Mouse (Mus musculus): ENCODE measurements around the gene Gpc5. TPM values are rescaled to one million over a fixed set of nuclear protein-coding genes. Genes with fewer than 3 reads are reported as not detected.
"Not testable (repeated sequence)": the region's sequence is repeated elsewhere in the genome, so short reads cannot be mapped to it uniquely, and the experiment has no call there.

The Gpc5 gene
- total and polyA plus RNA-seq, 2 experiments = not detected

DNA sequence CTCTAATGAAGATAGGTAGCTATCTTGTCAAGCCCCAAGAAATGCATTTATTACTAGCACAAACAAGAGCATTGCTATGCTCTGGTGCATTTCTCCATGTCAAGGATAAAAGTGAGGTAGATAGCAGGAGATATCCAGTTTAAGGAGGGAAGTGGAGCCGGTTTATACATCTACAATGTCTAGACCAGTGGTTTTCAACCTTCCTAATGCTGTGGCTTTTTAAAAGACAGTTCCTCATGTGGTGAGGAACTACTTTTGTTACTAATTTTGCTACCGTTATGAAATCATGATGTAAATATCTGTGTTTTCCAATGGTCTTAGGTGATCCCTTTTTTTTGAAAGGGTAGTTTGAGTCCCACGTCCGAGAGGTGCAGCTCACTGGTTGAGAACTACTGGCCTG, 37.8 kb upstream of the Gpc5 start:
- H3K9ac ChIP-seq (ENCODE audit: low read depth, low read length) = no peak overlapping the region
- H3K27ac ChIP-seq (replicated peaks; ENCODE audit: insufficient read depth, low read depth, low read length) = no peak overlapping the region
- H3K4me1 ChIP-seq (ENCODE audit: control insufficient read depth, insufficient read depth, low read length) = peaks cover 4% of the 10 kb centered on the region; the same call in 1 of the 2 replicates
- H3K27me3 ChIP-seq (ENCODE audit: control insufficient read depth, insufficient read depth, low read length) = no peaks in the 10 kb centered on the region
- no peaks in the 10 kb centered on the region for H3K36me3 ChIP-seq (ENCODE audit: control insufficient read depth, insufficient read depth, low read length)
- no peak for TF ChIP-seq POLR2A (IDR thresholded peaks at IDR 0.05; ENCODE audit: extremely low read depth, insufficient read depth, low read length)
- no peak for TF ChIP-seq CTCF (IDR thresholded peaks at IDR 0.05; ENCODE audit: low read depth, low read length)
- H3K79me2 ChIP-seq (ENCODE audit: control insufficient read depth, insufficient read depth, low read length) = no peaks in the 10 kb centered on the region
- DNase-seq (ENCODE audit: extremely low read depth, low read depth, low spot score) = no peak
- no peak overlapping the region for H3K4me3 ChIP-seq (ENCODE audit: insufficient read depth, low read depth, low read length)
- WGBS = 89% methylated on average over 4 of the region's 4 CpGs

DNA sequence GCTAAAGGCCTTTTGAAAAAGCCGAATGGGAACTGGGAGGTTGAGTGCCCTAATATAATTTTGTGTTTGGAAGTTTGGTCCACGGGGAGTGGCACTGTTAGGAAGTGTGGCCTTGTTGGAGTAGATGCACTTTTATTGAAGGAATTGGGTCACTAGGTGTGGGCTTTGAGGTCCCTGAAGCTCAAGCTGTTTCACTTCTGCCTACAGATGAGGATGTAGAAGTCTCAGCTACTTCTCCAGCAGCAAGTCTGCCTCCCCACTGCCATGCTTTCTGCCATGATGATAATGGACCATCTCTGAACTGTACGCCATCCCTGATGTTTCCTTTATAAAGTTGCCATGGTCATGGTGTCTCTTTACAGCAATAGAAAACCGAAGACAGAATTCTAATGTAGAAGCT, 34.5 kb upstream of the Gpc5 start:
- 91% methylated on average over 4 of the region's 4 CpGs for WGBS
- Histone ChIP-seq H3K4me1 (ENCODE audit: control insufficient read depth, insufficient read depth, low read length) (no peaks in the 10 kb centered on the region), H3K27ac (replicated peaks; ENCODE audit: insufficient read depth, low read depth, low read length) (no peak overlapping the region)

DNA sequence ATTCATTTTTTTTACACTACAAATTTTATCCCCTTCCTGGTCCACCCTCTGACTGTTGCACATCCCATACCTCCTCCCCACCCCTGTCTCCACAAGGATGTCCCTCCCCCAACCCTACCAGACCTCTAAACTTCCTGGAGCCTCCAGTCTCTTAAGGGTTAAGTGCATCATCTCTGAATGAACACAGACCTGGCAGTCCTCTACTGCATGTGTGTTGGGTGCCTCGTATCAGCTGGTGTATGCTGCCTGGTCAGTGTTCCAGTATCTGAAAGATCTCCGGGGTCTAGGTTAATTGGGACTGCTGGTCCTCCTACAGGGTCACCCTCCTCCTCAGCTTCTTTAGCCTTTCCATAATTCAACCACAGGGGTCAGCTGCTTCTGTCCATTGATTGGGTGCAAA, 25.9 kb upstream of the Gpc5 start:
- whole genome bisulfite sequencing = 74% methylated on average over 2 of the region's 2 CpGs
- H3K4me1 ChIP-seq (ENCODE audit: control insufficient read depth, insufficient read depth, low read length); H3K4me3 ChIP-seq (ENCODE audit: insufficient read depth, low read depth, low read length); H3K27me3 ChIP-seq (ENCODE audit: control insufficient read depth, insufficient read depth, low read length); H3K9ac ChIP-seq (ENCODE audit: low read depth, low read length); H3K79me2 ChIP-seq (ENCODE audit: control insufficient read depth, insufficient read depth, low read length); H3K36me3 ChIP-seq (ENCODE audit: control insufficient read depth, insufficient read depth, low read length); H3K27ac ChIP-seq (replicated peaks; ENCODE audit: insufficient read depth, low read depth, low read length); DNase-seq (ENCODE audit: extremely low read depth, low read depth, low spot score): not testable (repeated sequence)

More for the DNA sequence above, 34.5 kb upstream of the Gpc5 start:
- H3K9ac ChIP-seq (ENCODE audit: low read depth, low read length) = no peak overlapping the region
- TF ChIP-seq CTCF (IDR thresholded peaks at IDR 0.05; ENCODE audit: low read depth, low read length) (no peak), POLR2A (IDR thresholded peaks at IDR 0.05; ENCODE audit: extremely low read depth, insufficient read depth, low read length) (no peak)
- no peaks in the 10 kb centered on the region for H3K36me3 ChIP-seq (ENCODE audit: control insufficient read depth, insufficient read depth, low read length)
- H3K27me3 ChIP-seq (ENCODE audit: control insufficient read depth, insufficient read depth, low read length) = no peaks in the 10 kb centered on the region
- no peak for DNase-seq (ENCODE audit: extremely low read depth, low read depth, low spot score)
- no peak overlapping the region for H3K4me3 ChIP-seq (ENCODE audit: insufficient read depth, low read depth, low read length)
- no peaks in the 10 kb centered on the region for H3K79me2 ChIP-seq (ENCODE audit: control insufficient read depth, insufficient read depth, low read length)

DNA sequence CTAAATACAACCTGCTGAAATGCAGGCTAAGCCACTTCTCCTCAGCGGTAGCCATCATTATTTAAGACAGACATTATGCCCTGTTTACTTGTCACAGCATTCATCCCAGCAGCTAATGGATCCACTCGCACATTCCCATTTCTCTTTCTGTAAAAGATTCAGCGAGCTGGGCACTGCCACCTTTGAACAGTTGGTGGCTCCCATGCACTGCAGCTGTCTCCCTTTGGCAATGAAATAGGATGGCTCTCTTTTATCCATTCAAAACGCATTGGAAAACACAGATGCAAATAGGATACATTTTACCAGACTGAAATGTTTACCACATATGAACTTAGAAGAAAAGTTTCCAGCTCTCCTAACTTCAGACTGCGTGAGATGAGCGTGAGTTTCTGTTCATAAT, 21.5 kb upstream of the Gpc5 start:
- Histone ChIP-seq H3K4me1 (ENCODE audit: control insufficient read depth, insufficient read depth, low read length) (no peaks in the 10 kb centered on the region), H3K27ac (replicated peaks; ENCODE audit: insufficient read depth, low read depth, low read length) (no peak overlapping the region)
- peak; percentile 20 for DNase-seq (ENCODE audit: extremely low read depth, low read depth, low spot score)

DNA sequence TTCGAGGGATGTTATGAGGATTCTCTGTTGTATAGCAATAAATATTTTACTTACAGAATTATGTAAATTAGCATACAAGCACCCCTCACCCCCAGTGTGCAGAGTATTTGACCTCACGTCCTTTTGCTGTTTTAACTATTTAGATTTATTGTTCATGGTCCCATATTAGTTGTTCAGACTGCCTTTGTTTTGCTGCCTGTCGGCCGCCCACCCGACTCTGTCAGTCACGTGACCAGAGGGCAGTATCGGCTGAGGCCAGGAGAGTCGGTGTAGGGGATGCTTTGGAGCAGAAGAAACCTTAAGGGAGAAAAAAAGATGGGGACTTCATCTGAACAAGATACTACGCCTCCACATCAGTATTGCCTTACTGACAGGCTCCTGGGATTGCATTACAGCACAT, 14.7 kb upstream of the Gpc5 start:
- TF ChIP-seq CTCF (IDR thresholded peaks at IDR 0.05; ENCODE audit: low read depth, low read length) = no peak
- no peak for TF ChIP-seq POLR2A (IDR thresholded peaks at IDR 0.05; ENCODE audit: extremely low read depth, insufficient read depth, low read length)
- no peaks in the 10 kb centered on the region for H3K27me3 ChIP-seq (ENCODE audit: control insufficient read depth, insufficient read depth, low read length)
- DNase-seq (ENCODE audit: extremely low read depth, low read depth, low spot score) = no peak
- no peak overlapping the region for H3K9ac ChIP-seq (ENCODE audit: low read depth, low read length)
- H3K4me3 ChIP-seq (ENCODE audit: insufficient read depth, low read depth, low read length) = no peak overlapping the region
- H3K4me1 ChIP-seq (ENCODE audit: control insufficient read depth, insufficient read depth, low read length) = no peaks in the 10 kb centered on the region
- H3K36me3 ChIP-seq (ENCODE audit: control insufficient read depth, insufficient read depth, low read length) = no peaks in the 10 kb centered on the region
- no peaks in the 10 kb centered on the region for H3K79me2 ChIP-seq (ENCODE audit: control insufficient read depth, insufficient read depth, low read length)
- no peak overlapping the region for H3K27ac ChIP-seq (replicated peaks; ENCODE audit: insufficient read depth, low read depth, low read length)
- 53% methylated on average over 9 of the region's 9 CpGs for WGBS

More for the DNA sequence above, 21.5 kb upstream of the Gpc5 start:
- 40% methylated on average over 6 of the region's 6 CpGs for WGBS
- Histone ChIP-seq H3K79me2 (ENCODE audit: control insufficient read depth, insufficient read depth, low read length) (no peaks in the 10 kb centered on the region), H3K4me3 (ENCODE audit: insufficient read depth, low read depth, low read length) (no peak overlapping the region), H3K36me3 (ENCODE audit: control insufficient read depth, insufficient read depth, low read length) (no peaks in the 10 kb centered on the region), H3K27me3 (ENCODE audit: control insufficient read depth, insufficient read depth, low read length) (no peaks in the 10 kb centered on the region), H3K9ac (ENCODE audit: low read depth, low read length) (no peak overlapping the region)
- TF ChIP-seq CTCF (IDR thresholded peaks at IDR 0.05; ENCODE audit: low read depth, low read length) (peak; percentile 83), POLR2A (IDR thresholded peaks at IDR 0.05; ENCODE audit: extremely low read depth, insufficient read depth, low read length) (no peak)

DNA sequence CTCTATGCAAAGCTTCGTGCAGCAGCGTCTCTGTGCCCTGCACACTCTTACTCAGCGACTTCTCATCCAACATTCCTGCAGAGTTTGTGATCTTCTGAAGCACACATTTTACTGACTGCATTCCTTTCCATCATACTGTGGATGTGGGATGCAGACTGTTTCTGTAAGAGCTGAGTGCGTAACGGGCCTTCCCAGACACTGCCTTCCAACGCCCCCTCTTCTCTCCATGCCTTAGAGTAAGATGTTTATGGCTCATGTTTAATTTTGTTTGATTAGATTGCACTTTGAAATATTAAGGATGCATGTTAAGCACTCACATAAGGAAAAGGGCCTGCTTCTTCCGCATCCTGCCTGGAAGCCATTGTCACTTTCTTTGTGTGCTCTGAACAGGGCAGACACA, 14.0 kb upstream of the Gpc5 start:
- DNase-seq (ENCODE audit: extremely low read depth, low read depth, low spot score) = no peak
- no peaks in the 10 kb centered on the region for H3K79me2 ChIP-seq (ENCODE audit: control insufficient read depth, insufficient read depth, low read length)
- no peaks in the 10 kb centered on the region for H3K27me3 ChIP-seq (ENCODE audit: control insufficient read depth, insufficient read depth, low read length)
- H3K4me3 ChIP-seq (ENCODE audit: insufficient read depth, low read depth, low read length) = no peak overlapping the region
- TF ChIP-seq POLR2A (IDR thresholded peaks at IDR 0.05; ENCODE audit: extremely low read depth, insufficient read depth, low read length) = no peak
- no peak for TF ChIP-seq CTCF (IDR thresholded peaks at IDR 0.05; ENCODE audit: low read depth, low read length)
- no peaks in the 10 kb centered on the region for H3K4me1 ChIP-seq (ENCODE audit: control insufficient read depth, insufficient read depth, low read length)
- no peak overlapping the region for H3K9ac ChIP-seq (ENCODE audit: low read depth, low read length)
- 91% methylated on average over 7 of the region's 7 CpGs for WGBS
- no peaks in the 10 kb centered on the region for H3K36me3 ChIP-seq (ENCODE audit: control insufficient read depth, insufficient read depth, low read length)
- no peak overlapping the region for H3K27ac ChIP-seq (replicated peaks; ENCODE audit: insufficient read depth, low read depth, low read length)
